Mouse (Mus musculus) left cerebral cortex, postnatal 25 days (tissue): Measurements from ENCODE around the gene Igsf3. TPM values are rescaled to one million over a fixed set of nuclear protein-coding genes. Genes with fewer than 3 reads are reported as not detected.

Experiments
- DNase-seq, 2 experiments: peaks; one replicate each; pipeline ENCODE4 v3.0.0; 2022; ENCODE audit warnings: low spot score in 2 of 2, mixed read lengths in 1 of 2
- intact Hi-C: fragments of 180-260 bp; cut with DNase I; formaldehyde crosslinking; loops from one replicate; pipeline ENCODE4 v1.15.1; 2025
- total RNA-seq, 2 experiments: library from RNA; stranded (reverse); gene quantifications; 2 replicates each; pipeline ENCODE4 v1.2.3; 2021

Igsf3 gene
- total RNA-seq, 2 experiments from 2014 or later = 21.4 to 22.0 TPM

- intact Hi-C loops = no loop called here
- no peak for DNase-seq
These were observed 9.5 kb upstream of the Igsf3 start for GRCm38 (mm10) chr3:101367372-101367771.

GRCm38 (mm10) chr3:101369301-101369881, 7.5 kb upstream of the Igsf3 start:
- intact Hi-C loops = no loop called here
- no peak for DNase-seq

GRCm38 (mm10) chr3:101372345-101372980, 4.4 kb upstream of the Igsf3 start:
- intact Hi-C loops = loop anchor here (1.0 to 10.0 kb wide), 5 partner anchors 33 to 440 kb away; no protein-coding TSS in a partner anchor
- DNase-seq = peak; percentile 83 to 97

GRCm38 (mm10) chr3:101377256-101378024, 557 bp downstream of the Igsf3 start:
- intact Hi-C loops = loop anchor here (2.0 to 10.0 kb wide), 2 partner anchors 29 to 273 kb away; no protein-coding TSS in a partner anchor
- no peak for DNase-seq

- intact Hi-C loops = loop anchor here (2.0 to 10.0 kb wide), 2 partner anchors 29 to 273 kb away; no protein-coding TSS in a partner anchor
- DNase-seq = no peak
These were observed 1.2 kb downstream of the Igsf3 start for GRCm38 (mm10) chr3:101378102-101378501.

GRCm38 (mm10) chr3:101379789-101380188, 2.9 kb downstream of the Igsf3 start:
- intact Hi-C loops = loop anchor here (2.0 to 10.0 kb wide), 2 partner anchors 27 to 275 kb away; no protein-coding TSS in a partner anchor

GRCm38 (mm10) chr3:101381691-101382090, 4.8 kb downstream of the Igsf3 start:
- no peak for DNase-seq

More at GRCm38 (mm10) chr3:101379789-101380188, 2.9 kb downstream of the Igsf3 start:
- peak; percentile 61 to 92 for DNase-seq

GRCm38 (mm10) chr3:101382751-101383150, 5.9 kb downstream of the Igsf3 start:
- DNase-seq = no peak
- intact Hi-C loops = no loop called here

More at GRCm38 (mm10) chr3:101381691-101382090, 4.8 kb downstream of the Igsf3 start:
- intact Hi-C loops = no loop called here

GRCm38 (mm10) chr3:101386430-101387016, 9.6 kb downstream of the Igsf3 start:
- no peak for DNase-seq
- intact Hi-C loops = no loop called here

GRCm38 (mm10) chr3:101387849-101388248, 11.0 kb downstream of the Igsf3 start:
- no peak for DNase-seq
- intact Hi-C loops = no loop called here

GRCm38 (mm10) chr3:101389566-101389965, 12.7 kb downstream of the Igsf3 start:
- intact Hi-C loops = no loop called here
- no peak for DNase-seq

- no peak for DNase-seq
- intact Hi-C loops = no loop called here
These were observed 13.6 kb downstream of the Igsf3 start for GRCm38 (mm10) chr3:101390472-101390871.

- no peak for DNase-seq
These were observed 15.1 kb downstream of the Igsf3 start for GRCm38 (mm10) chr3:101391991-101392390.

GRCm38 (mm10) chr3:101393103-101393644, 16.3 kb downstream of the Igsf3 start:
- intact Hi-C loops = no loop called here
- no peak for DNase-seq

More at GRCm38 (mm10) chr3:101391991-101392390, 15.1 kb downstream of the Igsf3 start:
- intact Hi-C loops = no loop called here

GRCm38 (mm10) chr3:101393659-101394539, 17.0 kb downstream of the Igsf3 start:
- no peak for DNase-seq
- intact Hi-C loops = no loop called here

GRCm38 (mm10) chr3:101395341-101395740, 18.5 kb downstream of the Igsf3 start:
- DNase-seq = no peak
- intact Hi-C loops = no loop called here

- no peak for DNase-seq
- intact Hi-C loops = no loop called here
These were observed 19.2 kb downstream of the Igsf3 start for GRCm38 (mm10) chr3:101396061-101396460.

- DNase-seq = no peak
- intact Hi-C loops = no loop called here
These were observed 19.9 kb downstream of the Igsf3 start for GRCm38 (mm10) chr3:101396726-101397263.
